Mouse (Mus musculus) gastrocnemius, postnatal 25 days (tissue): ENCODE results near the gene Ncbp3. TPM values are rescaled to one million over a fixed set of nuclear protein-coding genes. Genes with fewer than 3 reads are reported as not detected.
A peak's percentile ranks its signal among the peaks of the same experiment; 100 is the strongest.
"Not testable (repeated sequence)": the region's sequence is repeated elsewhere in the genome, so short reads cannot be mapped to it uniquely, and the experiment has no call there.

Experiments used
- DNase-seq: peaks from one replicate; pipeline ENCODE4 v3.0.0; 2022
- total RNA-seq, 2 experiments: library from RNA; stranded (reverse); gene quantifications; 1 replicate in 1 of 2; 2 replicates in 1 of 2; pipeline ENCODE4 v1.2.3; 2021

Ncbp3 gene
- total RNA-seq, 2 experiments from 2014 or later, result 2.8 to 3.1 TPM

DNA sequence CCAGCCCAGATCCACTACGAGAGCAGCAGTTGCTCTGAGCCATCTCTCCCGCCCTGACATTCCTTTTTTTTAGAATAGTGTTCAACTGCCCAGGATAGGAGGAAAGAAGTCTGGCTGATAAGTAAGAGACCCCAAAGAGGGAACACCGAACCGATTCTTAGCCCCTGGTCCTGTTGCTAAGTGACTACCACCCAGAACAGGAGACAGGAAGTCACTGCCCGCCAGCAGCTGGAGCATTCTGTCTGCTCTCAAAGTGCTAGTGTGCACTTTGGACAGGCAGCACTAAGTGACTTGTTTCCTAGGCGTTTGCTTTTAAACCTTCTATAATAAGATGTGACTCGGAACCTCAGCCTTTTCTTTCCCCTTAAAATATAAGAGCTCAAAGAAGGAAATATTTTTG lies 37.8 kb downstream of the Ncbp3 start:
- DNase-seq, result no peak

DNA sequence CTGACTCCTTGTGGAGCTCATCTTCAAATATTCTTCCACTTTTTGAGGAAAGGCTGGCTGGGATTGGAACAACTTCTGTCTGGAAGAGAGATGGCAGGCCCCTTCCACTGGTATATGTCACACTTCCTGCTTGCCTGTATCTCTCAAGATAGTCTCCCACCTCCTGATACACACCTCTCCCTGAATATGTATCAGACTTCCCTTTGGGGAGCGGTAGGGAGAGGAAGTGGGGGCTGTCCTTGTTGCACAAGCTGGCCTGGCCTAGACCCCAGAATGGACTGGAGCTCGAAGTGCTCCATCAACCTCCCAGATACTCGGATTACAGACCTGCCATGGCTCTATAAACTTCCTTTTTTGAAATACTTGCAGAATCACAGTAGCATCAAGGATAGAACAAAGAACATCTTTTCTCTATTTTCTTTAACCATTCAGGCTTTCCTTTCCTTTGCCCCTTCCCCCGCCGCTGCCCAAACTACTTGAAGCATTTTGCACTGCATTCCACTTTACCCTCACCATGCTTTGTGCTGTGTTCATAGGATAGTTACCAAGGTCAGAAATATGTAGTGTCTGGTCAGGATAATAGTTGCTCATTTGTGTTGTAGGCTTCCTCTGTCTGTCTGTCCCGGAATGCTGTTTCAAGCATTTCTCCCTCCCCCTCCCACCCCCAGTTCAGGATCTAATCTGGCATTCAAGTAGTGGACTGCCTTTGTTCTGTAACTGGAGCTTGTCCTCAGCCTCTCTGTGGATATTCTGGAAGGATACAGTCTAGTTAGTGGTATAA lies 40.3 kb downstream of the Ncbp3 start:
- DNase-seq, result no peak

DNA sequence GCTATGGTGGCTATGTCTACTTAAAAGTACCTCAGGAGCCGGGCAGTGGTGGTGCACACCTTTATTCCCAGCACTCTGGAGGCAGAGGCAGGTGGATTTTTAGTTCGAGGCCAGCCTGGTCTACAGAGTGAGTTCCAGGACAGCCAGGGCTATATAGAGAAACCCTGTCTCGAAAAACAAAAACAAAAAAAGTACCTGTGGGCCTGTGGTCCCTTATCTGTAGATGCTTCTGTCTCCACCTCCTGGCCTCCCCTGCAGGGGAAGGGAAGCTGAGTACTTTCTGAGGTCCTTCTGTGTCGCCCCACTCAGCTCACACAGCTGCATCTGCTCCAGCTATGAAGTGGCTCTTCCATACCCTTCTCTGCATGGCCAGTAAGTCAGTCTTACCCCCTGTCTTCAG lies 42.7 kb downstream of the Ncbp3 start, which contains the start of gene Itgae:
TSS of gene Itgae (plus strand) at position 301 of the 400 bp plus-strand sequence.
- no peak for DNase-seq

DNA sequence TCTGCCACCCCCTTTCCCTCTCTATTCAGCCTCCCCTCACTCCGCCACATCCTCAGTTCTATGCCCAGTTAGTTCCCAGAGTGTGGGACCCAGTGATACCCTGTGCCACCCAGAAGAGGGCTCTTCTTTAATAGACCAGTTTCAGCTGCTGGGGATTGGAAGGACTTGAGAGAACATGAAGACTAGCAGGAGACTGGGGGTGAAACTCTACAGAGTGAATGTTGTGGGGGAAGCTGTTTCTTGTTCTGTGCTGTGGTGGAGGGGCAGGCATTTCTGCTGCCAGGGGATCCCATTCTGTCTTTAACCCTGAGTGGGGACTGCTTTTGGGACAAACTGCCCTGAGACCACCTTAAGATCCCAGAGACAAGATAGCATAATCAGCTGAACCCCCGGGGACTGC lies 43.2 kb downstream of the Ncbp3 start:
- DNase-seq, result no peak

DNA sequence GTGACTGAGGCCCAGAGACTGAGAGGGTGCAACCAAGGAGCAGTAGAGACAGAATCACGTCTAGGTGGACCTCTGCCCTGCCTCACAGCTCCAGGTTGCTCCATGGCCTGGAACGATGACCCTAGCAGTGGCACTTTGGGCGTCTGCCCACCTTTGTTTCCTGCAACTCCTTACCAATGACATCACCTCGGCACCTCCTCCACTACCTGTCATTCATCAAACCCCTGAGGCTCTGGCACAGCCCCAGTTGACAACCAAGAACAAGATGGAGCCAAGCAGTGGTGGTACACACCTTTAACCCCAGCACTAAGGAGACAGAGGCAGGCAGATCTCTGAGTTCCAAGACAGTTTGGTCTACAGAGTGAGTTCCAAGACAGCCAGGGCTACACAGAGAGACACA lies 44.5 kb downstream of the Ncbp3 start:
- no peak for DNase-seq

DNA sequence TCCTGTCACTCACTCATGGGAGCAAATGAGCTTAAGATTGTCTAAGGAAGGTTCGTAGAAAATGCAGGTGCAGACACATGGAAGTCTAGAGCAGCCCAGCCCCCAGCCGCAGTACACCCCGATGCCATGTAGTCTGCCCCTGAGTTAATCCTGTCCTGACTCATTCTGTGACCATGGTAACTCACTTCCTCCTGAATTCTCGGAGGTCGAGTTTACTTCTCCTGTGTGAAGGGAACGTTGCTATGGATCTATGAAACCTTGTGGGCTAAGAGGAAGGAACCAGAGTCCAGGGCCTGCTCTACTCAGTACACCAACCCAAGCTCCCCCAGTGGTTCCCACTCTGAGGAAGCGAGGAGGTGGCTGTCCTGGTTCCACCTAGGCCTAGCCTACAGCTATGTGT lies 45.3 kb downstream of the Ncbp3 start:
- no peak for DNase-seq

DNA sequence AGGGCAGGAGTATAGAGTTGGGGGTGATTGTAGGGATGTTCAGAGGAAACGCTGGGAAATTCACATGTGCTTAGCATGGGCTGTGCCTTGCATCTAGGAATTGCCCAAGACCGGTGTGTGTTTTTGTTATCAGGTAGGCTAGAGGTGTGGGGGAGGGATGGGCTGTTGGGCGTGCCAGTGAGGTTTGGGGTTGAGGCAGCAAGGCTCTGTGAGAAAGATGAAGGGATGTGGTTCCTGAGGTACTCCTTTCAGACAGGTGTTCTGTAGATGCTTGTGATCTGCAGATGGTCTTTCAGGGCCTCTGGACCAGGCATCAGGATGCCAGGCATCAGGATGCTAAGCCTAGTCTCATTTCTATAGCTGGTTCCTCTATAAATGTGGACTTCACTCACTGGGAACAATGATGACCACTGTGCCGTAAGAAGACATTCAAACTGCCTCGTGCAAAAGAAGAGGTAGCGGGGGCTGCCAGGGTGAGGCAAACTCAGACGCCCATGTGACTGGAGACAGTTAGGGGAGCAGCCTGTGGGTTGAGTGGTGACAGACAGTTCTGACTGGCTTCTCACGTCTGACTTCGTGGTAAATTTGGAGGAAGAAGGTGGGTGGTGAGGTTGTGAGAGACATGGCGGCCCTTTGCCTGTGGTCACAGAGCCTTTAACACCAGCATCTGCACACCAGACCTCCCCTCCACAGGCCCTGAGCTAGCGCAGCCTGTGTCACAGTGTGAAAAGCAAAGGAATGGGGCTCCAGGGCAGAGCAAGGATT lies 46.8 kb downstream of the Ncbp3 start:
- DNase-seq, result no peak

DNA sequence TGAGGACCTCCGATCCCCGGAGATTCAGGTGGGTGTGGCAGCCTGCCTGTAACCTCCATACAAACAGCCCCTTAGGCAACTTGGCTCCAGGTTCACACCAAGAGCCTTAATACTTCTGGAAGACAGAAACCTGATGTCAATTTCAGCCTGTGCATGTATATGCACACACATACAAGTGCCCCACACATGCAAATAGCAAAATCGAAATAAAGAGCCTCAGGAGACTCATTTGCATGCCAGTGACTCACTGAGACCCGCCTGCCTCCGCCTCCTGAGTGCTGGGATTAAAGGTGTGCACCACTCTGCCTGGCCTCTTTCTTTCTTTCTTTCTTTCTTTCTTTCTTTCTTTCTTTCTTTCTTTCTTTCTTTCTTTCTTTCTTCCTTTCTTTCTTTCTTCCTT lies 51.3 kb downstream of the Ncbp3 start:
- DNase-seq, result no peak

DNA sequence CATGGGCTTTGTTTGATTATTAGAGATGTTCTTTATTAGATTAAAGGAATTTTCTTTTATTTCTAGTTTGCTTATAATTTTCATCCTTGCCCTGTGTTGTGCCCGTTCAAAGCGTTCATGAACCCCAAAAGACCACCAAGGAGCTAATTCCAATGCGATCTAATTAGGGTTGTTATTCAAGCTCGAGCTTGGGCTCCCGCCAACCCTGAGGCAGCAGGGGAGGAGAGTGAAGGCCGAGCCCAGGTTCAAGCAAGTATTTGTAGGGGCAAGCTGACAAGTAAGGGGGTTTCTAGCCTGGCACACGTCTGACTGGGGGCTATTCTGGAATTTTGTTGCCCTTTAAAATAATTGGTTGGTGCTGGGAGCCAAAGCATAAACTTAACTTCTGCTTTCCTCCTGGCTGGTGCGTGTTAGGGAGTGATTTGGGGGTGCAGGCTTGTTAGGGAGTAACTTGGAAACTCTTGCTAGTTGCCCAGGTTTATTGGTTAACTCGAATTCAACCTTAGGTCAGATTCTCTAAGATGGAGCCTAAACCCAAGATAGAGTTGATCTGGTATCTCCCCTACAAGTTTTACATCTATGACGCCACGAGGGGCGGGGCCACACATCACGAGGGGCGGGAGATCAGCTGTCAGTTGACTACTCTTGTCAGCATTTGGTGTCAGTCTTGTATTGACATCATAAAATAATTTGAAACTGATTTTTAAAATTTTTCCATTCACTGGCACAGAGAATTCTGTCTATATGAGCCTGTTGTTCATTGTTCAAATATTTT lies 52.6 kb downstream of the Ncbp3 start:
- no peak for DNase-seq

DNA sequence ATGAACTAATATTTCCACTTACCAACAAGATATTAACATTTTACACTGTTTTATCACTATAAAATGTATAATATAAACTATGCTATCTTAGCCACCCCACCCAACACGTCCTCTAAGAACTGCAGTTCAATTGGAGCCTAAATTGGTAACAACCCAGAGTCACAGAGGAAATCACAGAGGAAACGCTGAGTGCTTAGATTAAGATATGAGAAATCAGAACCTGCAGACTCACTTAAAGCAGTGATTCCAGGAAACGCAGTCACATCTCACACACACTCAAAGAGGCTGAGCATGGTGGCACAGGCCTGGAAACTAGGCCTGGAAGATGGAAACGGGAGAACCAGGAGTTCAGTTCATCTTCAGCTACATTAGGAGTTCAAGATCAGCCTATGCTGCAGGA lies 53.7 kb downstream of the Ncbp3 start:
- DNase-seq, result no peak

DNA sequence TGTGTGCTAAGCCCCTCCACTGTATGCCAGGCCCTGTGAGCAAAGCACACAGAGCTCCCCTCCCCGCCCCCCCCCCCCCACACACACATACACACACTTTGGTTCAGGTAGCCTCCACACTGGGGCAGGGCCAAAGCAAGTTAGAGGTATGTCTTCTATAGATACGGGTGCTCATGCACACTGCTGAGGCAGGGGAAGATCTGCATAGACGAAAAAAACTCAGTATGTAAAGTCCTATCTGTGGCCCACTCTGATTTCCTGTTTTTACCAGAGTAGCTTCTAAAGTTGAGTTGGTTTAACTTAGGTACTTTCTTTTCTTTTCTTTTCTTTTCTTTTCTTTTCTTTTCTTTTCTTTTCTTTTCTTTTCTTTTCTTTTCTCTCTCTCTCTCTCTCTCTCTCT lies 57.7 kb downstream of the Ncbp3 start:
- DNase-seq, result no peak

DNA sequence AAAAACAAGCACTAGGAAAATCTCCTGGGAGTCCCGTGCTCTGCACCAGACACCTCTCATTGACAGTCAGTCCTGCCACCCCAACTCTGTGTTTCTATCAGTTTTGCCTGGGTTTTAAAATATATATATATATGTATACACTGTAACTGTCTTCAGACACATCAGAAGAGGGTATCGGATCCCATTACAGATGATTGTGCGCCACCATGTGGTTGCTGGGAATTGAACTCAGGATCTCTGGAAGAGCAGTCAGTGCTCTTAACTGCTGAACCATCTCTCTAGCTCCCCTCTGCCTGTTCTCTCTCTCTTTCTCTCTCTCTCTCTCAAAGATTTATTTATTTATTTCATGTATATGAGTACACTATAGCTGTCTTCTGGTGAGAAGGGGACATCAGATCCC lies 59.8 kb downstream of the Ncbp3 start:
- not testable (repeated sequence) for DNase-seq

DNA sequence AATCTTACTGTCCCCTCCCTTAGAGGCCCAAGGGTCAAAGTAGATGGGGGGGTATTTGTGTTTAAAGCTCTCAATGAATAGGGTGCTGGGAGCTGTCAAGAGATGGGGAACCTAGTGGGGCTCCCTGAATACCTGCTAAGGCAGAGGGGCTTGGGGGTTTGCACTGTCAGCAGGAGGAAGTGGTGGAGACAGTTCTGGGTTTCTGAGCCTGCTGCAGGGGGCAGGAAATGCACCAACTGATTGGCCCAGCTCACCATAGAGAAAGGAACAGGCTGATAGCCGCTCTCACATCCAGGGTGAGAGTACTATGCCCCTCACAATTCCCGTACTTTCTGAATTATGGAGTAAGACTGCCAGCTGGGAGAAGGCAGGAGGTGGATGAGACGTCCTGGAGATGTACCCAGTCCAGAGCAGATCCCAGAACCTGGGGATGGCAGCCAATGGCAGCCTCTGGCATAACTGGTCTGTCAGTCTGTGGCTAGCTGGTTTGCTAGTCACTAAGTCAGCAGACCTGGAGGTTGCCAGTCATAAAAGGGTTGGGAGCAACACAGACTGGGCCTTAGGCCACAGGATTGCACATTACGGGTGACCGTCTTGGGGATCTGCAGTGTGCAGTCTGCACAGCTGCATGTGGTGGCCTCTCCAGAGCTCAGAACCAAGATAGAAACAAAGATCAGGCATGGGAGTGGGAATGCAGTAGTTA lies 60.8 kb downstream of the Ncbp3 start:
- DNase-seq, result peak; percentile 13

DNA sequence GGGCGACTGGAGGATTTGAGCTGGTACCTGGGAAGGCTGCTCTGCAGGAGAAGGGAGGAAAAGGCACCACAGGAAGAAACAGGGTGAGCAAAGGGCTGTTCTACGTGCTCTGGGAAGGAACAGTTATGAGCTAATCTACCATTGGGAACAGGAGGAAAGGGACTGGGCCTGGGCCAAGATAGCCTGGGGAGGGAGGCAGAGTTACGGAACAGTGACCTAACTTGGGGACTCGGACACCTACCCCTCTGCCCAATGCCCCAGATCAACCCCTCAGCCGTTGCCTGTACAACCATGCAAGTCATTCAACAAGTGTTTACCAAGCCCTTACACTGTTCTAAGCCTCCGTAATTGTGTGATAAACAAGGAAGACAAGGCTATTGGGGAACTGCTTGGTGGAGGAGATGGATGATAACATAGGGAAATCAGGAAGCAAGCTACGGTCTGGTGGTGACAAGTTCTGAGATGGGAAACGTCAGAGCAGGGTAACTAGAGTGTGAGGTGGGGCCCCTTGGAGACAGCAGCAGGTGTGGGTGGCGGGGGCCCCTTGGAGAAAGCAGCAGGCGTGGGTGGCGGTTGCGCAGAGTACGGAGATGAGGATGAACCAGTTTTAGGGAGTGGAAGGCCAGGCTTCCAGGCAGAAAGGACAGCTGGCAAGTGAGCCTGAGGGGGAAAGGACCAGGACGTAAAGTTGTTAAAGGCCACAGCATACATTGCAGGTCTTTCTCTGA lies 61.5 kb downstream of the Ncbp3 start:
- DNase-seq, result no peak

DNA sequence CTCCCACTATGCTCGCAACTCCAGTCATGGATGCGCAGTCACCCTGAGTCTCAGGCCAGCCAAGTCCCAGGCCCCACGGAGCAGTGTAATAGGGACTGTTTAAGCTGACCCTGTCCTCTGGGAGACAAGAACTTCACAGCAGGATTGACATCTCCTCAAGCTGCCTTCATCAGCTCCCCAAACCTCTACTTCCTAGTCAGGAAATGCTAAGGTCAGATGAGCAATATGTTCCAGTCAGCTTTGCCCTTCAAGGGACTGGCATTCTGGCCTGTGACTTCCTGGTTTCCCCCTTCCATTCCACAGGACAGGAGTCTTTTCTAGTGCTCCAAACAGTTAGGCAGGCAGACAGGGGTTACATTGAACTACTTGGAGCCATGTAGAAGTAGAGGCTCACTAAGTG lies 62.4 kb downstream of the Ncbp3 start:
- no peak for DNase-seq

DNA sequence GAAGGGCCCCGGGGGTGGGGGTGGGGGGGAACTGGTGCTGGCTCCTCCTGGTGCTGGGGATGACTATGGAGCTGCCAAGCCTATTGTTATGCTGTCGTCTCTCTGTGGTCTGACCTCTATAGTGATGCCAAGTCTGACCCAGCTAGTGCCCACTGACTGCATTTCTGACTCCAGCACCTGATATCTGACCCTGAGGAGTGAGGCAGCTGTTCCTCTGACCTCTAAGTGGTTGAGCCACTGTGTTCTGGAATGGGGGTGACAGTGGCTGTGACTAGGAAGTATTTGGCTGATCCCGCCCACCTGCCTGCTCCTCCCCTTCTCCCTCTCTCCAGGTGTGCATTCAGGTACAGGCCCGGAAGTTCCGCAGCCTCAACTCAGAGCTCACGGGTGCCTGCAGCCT lies 63.8 kb downstream of the Ncbp3 start:
- DNase-seq, result no peak

DNA sequence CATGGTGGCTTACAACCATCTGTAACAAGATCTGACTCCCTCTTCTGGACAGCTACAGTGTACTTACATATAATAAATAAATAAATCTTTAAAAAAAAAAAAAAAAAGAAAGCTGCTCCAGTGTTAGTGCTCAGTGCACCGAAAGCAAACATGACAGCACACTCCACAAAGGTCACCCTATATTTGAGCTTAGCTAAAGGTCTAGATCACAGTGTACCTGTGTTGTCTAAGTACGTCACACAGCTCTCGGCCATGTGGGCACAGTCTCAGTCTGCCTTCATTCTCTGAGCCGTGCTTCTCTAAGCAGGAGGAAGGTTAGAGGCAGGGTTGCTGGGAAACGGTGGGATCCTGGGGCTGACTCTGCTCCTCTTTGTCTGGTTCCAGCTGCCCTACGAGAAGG lies 78.9 kb downstream of the Ncbp3 start:
- no peak for DNase-seq

DNA sequence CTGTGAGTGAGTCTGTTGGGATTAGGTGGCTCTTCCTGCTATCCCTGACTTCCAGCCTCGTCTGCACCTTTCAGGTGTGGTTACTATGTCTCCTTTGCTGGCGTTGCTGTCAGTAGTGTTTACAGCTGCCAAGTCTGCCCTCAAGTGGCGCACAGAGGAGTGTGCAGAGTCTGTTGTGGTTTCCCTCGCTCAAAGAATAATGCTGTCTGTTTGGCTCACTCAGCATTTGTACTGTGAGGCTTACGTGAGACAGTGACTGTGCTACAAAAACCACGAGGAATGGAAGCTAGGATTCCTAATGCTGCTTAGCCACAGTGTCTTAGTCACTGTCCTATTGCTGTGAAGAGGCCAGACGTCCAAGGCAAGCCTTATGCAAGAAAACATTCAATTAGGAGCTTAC lies 83.4 kb downstream of the Ncbp3 start:
- no peak for DNase-seq

DNA sequence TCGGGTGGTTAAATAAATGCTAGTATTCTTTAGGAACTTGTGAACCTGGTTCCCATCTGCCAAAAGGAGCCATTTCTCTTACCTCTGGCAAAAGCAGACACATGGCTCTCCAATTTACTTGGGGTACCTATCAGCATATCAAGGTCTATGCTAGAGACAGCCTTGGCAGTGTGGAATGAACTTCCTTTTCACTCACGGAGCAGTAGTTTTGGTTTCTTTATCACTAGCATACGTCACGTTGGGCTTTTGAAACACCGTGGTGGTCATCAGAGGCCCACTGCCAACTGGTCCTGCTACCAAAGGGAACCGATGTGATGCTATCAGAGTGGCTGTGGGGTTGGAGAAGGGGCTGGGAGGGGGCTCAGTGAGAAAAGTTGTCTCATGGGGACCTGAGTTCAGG lies 85.4 kb downstream of the Ncbp3 start:
- DNase-seq, result no peak

DNA sequence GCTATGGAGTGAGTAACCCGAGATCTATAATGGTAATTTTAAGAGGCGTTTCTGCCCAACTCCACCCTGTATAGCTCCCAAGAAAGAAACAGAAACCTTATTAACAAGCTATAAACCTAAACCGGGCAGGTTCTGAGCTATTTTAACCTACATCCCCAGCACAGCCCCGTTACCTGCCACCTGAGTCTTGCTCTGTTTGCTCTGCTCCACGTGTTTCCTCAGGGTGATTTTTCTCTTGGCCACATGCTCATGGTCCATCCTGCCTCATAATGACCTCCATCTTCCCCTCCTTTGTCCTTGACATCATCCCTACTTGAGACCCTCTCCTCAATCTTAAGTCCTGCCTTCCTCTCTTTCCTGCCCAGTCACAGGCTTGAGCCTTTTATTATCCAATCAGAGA lies 86.6 kb downstream of the Ncbp3 start:
- DNase-seq, result no peak

DNA sequence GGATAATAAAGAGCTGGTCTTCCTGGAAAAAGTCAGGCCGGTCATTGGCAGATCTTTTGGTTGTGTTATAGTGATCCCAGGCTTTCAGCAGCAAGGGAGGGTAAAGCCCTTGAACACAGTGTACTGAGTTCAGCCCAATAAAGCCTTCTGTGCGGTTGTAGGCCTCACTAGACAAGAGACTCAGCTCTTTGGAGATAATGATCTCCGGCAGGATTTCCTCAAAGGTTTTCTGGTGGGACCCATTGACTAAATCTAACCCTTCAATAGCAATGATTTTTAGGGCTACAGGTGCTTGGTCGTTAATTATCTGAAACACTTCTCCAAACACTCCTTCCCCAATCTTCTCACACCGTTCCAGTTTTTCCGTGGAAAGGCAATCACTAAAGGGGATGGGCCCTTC lies 89.0 kb downstream of the Ncbp3 start:
- no peak for DNase-seq

DNA sequence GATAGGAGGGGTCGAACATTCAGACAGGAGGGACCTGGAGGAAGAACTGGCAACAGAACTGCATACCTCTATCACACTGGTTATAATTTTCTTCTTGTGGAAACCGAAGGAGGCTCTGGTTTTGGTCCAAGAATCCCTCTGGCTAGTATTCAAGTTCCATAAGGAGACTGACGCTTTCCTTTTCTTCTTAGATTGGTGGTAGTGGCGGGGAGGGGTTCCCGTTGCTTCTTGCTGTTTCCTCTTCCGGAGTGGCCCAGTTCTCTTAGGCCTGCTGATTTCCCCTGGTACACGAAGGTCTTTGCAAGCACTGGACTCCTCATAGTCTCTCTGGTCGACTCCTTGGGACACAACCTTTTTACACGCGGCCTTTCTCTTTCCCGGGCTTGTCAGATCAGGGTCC lies 89.5 kb downstream of the Ncbp3 start:
- no peak for DNase-seq
